Mouse (Mus musculus) c-Kit-positive CD71-negative TER-119-negative erythroid progenitor cells, embryonic 14.5 days (primary cell): ENCODE results near the gene Zfp839.
"Not testable (repeated sequence)": the region's sequence is repeated elsewhere in the genome, so short reads cannot be mapped to it uniquely, and the experiment has no call there.

Source experiments
- DNase-seq: peaks from one replicate; pipeline ENCODE4 v3.0.0-alpha.2; 2013; ENCODE audit warnings: low read depth

Gene Zfp839

DNA sequence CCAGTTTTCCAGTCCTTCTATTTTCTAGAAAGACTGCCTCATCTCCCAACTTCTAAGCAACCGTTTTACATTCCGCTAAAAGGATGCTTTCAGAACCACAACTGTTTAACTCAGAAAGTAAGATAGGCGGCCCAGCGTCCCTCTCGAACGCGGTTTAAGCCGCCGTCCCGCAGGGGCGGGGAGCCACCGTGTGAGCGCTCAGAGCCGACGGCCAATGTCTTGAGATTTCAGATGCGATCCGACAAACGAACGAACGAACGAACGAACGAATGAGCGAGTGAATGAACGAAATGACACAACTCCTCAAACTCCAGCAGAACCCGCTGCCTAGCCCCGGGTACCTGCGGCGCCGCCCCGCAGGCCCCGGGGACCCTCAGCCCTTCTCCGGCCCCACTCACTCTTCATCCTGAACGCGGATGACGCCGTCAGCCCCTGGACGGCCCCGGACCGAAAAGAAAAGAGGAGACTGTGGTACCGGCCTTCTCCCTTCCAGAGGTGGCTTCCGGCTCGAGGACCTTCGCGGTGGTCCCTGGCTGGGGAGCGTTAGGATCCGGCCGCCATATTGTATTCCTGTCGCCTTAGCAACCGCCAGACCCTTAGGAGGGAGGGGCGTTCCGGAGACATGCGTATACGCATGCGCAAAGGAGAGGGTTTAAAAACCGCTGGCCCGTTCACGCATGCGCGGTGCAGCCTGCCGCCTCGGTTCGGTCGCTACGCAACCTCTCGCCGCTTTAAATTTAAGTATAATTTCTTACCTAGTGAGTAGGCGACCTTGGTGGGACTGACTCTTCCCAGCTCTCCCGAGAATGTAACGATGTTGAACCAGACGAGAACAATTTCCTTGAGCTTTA is 9.5 kb upstream of the Zfp839 start, which contains the start of gene Mok:
TSS of gene Mok (minus strand) at position 592 of the 851 bp plus-strand sequence.
- peak; percentile 87 for DNase-seq

DNA sequence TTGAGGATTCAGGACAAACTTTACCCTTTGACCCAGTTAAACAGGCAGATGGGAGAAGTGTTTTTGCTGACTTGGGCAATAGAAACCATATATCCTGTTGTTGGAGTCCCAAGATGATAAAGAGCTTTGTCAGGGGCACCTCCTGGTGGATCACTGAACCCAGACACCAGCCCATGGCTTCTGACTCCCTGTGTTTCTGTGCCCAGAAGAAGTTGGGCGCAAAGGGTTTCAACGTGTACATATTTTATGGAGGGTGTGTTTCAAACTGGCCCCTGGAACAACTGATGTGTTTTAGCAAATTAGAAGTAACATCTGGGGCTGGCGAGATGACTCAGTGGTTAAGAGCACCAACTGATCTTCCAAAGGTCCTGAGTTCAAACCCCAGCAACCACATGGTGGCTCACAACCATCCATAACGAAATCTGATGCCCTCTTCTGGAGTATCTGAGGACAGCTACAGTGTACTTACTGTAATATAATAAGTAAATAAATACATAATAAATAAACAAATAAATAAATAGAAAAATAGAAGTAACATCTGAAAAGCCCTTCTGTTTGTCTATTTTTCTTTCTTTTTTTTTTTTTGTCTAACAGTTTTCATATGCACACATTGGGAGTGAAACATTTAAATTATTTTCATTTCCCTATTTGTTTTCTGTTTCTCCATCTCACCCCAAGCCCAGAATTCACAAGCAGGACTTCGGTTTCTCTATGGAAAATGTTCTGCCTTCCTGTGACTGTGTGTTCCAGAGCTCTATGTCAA is 8.1 kb upstream of the Zfp839 start:
- no peak for DNase-seq

DNA sequence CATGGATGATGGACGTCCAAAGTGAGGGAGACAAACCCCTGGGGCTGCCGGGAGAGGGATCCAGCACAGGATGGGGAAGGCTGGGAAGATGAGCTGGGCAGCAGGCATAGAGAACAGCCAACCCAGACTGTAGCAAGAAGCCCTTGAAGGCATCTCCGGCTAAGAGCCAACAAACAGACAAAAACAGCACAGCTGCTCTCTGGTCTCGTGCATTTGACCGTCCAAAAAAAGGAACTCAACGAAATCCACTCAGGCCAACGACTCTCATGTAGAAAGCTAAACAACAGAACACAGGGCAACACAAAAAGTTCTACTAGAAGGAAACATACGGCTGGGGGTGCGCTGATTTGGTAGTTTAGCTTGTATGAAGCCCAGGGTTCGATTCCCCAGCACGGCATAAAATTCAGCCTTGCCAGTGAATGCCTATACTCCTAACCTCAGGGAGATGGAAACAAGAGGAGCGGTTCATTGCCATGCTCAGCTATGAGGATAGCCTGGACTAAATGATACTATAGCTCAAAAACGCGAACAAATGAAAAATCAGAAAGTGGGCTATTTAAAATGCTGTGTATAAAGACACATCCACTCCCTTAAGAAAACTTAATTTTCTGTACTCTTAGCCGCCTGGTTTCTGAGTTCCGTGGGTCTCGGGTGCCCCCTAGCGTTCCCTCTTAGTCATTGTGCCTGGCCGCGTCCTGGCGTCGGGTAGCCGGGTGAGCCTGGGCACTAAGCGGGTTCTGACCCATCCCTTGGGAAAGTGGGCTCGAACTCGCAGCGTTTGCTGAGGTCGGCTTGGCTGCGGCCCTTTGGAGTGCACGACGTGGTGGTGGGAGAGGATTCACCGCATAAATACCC is 6.6 kb upstream of the Zfp839 start:
- DNase-seq = peak; percentile 83

DNA sequence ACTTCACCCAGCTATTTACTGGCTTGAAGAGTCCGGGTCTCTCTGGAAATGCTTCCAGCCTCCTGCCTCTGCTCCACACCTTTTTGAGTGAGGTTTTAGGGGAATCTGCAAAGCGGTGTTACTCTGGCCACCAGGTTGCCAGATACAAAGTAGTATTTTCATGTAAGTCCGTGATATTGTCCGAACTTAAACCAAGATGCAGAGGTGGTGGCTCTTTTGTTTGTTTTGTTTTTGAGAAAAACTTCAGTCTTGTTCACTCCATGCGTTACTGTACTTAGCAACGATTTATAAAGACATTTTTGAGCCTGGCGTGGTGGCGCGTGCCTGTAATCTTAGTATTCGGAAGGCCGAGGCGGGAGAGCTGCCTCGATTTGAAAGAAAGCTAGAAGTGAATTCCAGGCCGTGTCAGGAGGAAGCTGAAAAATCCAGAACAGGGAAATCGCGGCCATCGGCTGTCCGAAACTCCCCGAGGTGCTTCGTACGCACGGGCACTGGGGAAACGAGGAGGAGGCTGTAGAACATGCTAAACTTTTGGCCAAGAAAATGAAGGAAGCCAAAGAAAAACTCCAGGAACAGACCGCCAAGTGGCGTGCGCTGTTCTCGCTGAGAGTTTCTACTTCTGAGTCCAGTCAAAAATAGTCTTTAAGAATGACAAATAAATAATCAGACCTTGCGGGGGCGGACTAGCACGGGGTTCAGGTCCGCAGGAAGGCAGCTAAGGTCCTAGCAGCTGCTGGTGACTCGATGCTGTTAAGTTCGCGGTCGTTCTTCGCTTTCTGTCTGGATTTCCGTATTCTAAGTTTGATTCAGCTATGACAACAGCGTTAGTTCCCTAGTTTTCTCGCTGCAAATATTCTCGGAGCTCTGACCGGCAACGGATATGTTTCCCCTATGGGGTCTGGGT is 5.6 kb upstream of the Zfp839 start:
- DNase-seq = no peak

DNA sequence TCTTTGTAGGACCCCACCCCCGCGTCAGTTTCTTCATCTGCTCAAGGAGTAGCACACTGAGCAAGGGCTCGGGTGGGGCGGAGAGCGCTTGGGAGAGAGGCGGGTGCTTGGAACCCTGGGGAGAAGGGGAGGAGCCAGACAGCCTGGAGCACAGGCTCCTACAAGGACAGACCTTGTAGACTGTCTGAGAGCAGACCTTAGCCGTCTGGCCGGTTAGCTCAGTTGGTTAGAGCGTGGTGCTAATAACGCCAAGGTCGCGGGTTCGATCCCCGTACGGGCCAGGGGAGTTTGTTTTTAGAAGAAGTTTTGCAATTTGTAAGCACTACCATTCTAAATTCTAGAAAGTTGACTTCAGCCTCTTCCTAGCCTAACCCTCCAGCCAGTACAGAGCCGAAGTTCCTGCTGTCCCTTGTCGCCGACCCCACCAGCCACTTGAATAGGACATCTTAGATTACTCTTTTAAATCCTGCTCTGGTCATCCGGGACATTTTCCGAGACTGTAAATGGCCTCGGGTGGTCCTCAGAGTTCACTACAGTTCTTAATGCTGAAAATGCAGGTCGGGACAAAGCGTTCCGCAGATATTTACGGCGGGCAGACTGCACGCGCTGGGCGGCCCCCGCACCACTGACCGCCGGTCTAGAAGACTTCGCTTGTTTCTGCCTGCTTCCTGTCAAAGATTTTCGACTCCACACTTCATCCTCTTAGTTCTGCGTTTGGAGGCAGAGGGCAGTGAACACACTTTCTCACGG is 4.7 kb upstream of the Zfp839 start:
- peak; percentile 97 for DNase-seq

DNA sequence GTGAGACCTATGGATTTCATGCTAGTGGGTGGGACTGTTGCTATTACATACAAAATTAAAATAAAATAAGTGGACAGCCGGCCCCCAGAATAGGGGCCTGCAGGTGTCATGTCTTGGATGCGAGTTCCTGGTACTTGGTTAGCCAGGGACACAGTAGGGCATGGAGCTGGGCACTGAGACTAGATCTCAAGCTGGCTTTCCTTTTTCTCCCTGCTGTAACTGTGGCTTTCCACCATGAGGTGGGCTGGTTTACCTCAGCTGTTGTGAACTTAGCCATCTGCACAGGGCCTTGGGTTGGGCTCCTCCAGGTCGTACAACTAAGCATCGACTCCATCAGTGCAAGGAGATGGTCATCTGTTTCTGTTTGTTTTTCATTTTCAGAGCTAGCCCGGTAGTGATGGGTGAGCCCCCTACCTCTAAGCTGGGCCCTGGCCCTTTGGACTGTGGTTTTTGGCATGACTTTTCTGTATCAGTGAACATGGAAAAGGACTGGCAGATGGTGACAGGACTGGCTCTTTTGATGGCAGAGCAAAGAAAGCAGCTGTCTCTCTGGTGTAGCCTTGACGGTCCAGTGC is 3.8 kb upstream of the Zfp839 start:
- no peak for DNase-seq

DNA sequence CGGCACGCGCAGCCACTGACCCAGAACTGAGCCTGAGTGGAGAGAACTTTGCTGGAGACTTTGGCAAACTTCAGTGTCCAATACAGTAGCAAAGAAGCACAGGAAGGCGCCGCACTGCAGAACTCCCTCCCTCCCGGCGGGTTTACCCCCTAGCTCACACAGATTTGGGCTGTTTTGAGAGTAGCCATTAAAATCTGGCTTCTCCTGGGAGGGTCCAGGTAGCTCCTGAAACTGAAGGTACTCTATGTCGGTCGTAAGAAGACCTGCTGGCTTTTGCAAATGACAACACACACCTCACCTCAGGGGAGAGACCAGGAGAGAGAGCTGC is 840 bp downstream of the Zfp839 start:
- DNase-seq = no peak

DNA sequence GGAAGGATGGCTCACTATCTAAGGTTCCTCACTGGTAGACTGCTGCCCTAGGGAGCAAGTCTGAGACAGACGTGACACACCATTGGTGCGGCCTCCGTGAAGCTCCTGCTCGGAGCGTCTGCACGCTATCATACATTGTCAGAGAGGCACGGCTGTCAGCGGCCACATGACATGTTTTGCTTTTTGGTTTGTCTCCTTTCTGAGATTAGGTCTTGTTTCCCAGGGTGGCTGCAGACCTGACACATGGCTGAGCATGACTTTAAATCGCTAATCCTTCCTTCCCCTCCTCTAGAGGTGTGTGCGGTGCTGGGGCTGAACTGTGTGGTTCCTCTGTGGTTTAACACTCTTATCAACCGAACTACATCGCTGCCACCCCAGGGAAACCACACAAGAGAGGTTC is 1.4 kb downstream of the Zfp839 start:
- no peak for DNase-seq

DNA sequence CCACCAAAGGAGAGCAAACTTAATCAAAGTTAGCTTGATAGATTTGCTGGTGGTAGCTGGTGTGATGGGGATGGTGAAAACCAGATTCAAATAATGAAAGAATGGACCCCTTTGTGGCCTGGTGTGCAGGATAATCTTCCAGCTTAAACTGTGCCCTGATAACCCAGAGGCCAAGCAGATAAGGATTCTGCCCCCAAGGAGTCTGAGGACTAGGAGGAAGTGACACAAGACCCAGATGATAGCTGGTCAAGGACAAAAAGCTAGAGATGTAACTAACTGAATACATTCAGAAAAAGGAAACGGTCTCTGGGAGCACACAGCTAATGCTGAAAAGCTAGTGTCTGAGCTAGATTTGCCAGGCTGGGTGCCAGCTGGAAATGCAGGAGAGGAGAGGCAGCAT is 1.9 kb downstream of the Zfp839 start:
- DNase-seq = no peak

DNA sequence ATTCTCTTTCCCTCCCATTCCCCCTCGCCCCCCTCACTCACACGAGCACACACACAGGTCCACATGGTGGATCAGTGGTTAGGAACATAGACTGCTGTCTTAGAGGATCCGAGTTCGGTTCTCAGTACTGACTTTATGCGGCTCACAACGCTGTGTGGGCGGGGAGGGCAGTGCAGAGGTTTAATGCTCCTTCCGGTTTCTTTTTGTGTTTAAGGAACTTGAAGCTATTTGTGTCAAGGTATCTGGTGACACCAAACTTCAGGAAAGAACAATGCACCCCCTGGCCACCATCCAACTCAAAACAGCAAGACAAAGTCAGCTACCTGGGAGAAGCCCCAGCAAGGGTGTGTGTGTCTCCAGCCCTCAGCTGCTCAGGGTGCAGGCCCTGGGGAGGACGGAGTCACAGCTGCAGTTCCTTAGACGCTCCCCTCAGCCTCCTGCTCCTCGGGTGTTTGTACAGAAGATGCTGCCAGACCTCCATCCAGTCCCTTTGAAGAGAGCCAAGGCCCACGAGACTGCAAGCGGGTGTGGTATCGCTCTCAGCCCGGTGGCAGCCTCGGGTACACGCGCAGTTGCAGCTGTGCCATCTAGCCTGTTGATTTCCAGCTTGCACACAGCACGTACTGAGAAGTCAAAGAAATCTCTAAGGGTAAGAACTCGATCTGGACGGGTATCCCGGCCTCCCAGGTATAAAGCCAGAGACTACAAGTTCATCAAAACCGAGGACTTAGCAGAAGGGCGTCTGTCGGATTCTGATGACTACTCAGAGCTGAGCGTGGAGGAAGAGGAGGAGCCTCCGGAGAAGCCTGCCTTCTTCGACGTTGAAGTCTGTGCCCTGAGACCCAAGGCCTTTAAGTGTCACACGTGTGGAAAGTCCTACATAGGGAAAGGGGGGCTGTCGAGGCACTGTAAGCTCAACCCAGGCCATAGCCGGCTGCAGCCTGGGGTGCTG is 5.0 kb downstream of the Zfp839 start:
- DNase-seq = no peak

DNA sequence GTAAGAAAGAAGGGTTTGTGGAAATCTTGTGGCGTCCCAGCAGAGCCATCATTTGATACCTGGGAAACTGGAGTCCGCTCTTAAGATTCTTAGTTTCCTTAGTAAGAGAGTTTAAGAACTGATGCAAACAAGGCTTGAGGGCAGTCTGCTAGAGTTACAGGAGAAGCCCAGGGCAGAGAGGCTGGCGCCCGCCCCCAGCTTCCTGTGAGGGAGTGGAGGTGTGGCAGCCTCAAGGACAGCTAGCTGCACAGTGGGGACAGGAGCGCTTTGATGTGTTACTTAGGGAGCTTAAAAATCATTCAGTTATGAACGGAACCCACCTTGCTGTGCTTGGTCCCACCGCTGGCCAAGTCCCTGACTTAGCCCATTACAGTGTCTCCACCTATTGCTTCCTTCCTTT is 7.1 kb downstream of the Zfp839 start:
- no peak for DNase-seq

DNA sequence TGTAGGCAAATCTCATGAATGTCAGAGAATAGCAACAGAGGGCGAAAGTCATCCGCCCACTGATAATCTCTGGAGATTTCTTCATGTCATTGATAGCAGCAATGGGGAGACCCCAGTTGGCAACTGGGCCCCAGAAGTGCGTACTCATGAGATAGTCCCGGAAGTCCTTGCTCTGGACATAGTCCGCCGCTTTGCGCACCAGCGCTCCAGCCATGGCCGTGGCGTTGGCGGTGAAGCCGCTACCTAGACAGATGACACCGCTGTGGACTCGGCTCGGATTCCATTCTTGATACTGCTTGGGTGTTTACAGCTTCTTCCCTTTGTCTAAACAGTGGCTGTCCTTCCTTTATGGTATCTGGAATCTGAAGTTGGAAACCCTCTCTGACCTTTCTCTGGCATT is 8.6 kb downstream of the Zfp839 start:
- not testable (repeated sequence) for DNase-seq

DNA sequence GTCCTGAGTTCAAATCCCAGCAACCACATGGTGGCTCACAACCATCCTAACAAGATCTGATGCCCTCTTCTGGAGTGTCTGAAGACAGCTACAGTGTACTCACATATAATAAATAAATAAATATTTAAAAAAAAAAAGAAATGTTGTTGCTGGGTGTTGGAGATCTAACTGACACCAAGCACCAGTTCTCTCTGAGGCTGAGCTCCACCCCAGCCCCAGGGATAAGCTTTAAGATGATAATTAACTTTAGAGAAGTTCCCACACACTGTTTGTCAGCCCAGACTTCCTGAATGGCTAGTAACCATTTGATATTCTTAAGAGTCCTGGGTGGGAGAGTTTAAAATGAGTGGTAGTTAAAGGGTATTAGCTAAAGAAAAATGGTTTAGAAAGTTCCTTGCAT is 10.2 kb downstream of the Zfp839 start:
- DNase-seq = no peak

DNA sequence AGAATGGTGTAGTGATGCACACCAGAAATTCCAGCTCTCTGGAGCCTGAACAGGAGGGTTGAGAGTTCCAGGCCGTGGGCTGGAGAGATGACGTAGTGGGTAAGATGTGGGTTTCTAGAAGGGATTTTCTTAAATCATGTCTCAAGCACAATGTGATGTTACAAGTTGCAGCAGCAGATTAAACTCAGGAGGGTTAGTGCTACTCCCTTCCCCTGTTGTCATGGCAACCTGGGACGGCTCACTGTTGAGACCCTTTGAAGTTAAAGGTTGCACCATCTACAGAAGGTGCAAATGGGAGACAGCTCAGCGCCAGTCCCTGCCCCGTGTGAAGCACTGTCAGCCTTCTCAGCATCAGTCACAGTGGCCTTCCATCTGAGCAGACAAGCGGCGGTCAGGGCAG is 11.2 kb downstream of the Zfp839 start:
- DNase-seq = no peak

DNA sequence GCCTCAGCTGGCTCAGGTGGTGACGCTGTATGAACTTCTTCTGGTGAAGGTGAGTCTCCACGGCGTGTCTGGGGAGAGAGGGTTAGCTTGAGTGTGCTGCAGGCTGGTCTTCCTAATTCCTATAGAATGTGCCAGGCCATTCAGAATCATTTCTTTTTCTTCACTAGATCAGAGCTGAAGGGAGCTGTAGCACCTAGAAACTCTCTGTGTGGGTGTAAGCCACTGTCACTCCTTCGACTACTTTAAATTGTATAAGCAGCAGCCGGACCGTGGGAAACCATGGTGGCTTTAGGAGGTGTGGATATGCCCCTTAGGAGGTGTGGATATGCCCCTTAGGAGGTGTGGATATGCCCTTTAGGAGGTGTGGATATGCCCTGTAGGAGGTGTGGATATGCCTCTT is 14.0 kb downstream of the Zfp839 start:
- no peak for DNase-seq

DNA sequence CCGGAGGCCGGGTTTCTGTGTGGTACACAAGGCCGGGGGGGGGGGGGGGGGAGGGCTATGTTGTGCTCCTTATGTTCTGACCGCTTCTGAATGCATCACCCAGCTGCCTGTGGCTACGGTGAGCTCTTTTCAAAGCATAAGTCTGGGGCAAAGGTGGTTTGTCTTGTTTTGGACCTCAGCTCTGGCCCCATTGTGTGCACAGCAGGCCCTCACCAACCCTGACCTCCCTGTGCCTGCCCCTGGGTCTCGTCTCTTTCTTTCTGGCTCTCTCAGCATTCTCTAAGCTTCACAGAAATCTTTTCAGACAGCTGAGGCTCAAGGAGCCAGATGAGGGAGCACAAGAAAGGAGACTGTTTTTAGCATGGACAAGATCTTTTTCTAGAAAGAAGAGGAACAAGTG is 15.5 kb downstream of the Zfp839 start:
- DNase-seq = no peak

DNA sequence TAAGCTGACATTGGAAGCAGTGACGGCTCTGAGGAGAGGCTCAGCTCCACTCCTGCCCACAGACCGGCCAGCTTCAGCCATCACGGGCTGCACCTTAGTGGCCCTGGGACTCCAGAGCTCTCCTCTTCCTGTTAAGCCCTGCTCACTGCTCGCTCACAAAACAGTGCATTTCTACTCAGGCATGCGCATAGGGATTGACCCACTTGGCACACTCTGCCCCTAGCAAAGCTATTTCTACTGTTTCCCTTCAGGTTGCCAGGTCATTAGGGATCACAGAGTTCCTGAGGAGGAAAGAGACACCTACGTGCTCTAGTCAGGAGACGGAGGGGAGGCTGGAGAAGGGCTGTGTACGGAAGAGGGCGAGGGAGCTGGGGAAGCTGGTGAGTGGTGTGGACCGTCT is 15.9 kb downstream of the Zfp839 start:
- DNase-seq = no peak

DNA sequence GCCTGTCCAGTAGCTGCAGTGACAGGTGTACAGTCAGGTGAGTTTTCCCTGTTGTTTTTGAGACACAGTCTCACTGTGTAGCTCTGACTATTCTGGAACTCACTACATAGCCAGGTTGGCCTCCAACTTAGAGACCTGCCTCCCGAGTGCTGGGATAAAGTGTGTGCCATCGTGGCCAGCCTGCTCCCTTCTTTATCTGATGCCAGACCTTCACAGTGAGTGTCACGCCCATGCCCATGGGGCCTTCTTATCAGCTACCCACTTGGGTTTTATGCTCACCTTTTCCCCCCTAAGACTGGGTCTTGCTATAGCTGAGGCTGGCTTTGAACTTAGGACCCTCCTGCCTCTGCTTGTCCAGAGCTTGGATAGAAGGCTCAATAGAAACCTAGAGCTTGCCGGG is 20.1 kb downstream of the Zfp839 start:
- no peak for DNase-seq

DNA sequence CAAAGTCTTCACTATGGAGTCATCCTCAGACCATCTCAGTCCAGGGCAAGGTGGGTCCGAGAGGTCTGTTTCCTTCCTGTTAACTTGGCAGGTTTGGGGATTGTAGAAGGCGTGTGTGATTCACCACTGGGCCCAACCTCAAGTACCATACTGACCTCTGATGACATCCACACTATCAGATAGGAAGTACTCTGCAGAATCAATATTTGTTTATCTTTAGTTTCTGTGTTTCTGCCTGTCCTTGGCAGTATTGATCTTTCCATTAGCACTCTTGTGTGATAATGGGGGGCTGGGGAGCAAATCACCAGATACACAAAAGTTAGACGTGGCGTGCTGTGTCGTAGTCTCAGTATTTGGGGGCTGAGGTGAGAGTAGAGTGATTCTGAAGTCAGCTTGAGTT is 21.2 kb downstream of the Zfp839 start:
- no peak for DNase-seq
